ENCODE assay signal across 30 mouse cellular contexts in genomic region chr14:16292371-16292770, GRCm38 (mm10). TPM values are rescaled to one million over a fixed set of nuclear protein-coding genes. Genes with fewer than 3 reads are reported as not detected.
DNase-seq lines count a peak whose midpoint lies in the region; ATAC-seq and TF ChIP-seq lines count a peak whose summit lies in the region.
"Had no signal": no experiment of that assay in that cellular context is flagged by ENCODE, and none has a peak within 500 bp of the region (broad histone marks: within the 10 kb centered on the region; RNA-seq: fewer than 3 reads in every experiment).

No protein-coding gene starts in this region.

- peaks cover 12% of the 10 kb centered on the region for H3K36me3 ChIP-seq in hindbrain, embryonic 15.5 days
- H3K36me3 ChIP-seq in hindbrain, embryonic 11.5 days (ENCODE audit: control insufficient read depth, insufficient read depth, low read length) = no peaks in the 10 kb centered on the region
- peaks cover 15% of the 10 kb centered on the region for H3K36me3 ChIP-seq in limb, embryonic 13.5 days
- H3K36me3 ChIP-seq: forebrain, embryonic 10.5 days had no signal

- no peaks in the 10 kb centered on the region for H3K27me3 ChIP-seq in hindbrain, embryonic 15.5 days
- no peaks in the 10 kb centered on the region for H3K27me3 ChIP-seq in hindbrain, embryonic 11.5 days (ENCODE audit: control insufficient read depth, insufficient read depth, low read length)
- H3K27me3 ChIP-seq in limb, embryonic 13.5 days = no peaks in the 10 kb centered on the region
- H3K27me3 ChIP-seq: heart, embryonic 15.5 days; intestine, embryonic 15.5 days; midbrain, embryonic 13.5 days had no signal

- TF ChIP-seq POLR2A in brain, embryonic 14.5 days (IDR thresholded peaks at IDR 0.05; ENCODE audit: borderline replicate concordance, extremely low read depth, insufficient read depth, insufficient read length, poor library complexity, severe bottlenecking) = no peak

- H3K27ac ChIP-seq in hindbrain, embryonic 15.5 days (replicated peaks) = 0 out of 2 replicates have a peak overlapping the region, but pooled peaks have one; percentile 6
- H3K27ac ChIP-seq in hindbrain, embryonic 11.5 days (ENCODE audit: low read depth, low read length) = no peak overlapping the region
- H3K27ac ChIP-seq in layer of hippocampus, adult 2 months = peak overlapping the region; percentile 34; the same call in 1 of the 2 replicates
- H3K27ac ChIP-seq in limb, embryonic 13.5 days = peak overlapping the region; percentile 76; the same call in 1 of the 2 replicates
- H3K27ac ChIP-seq: forebrain, embryonic 10.5 days; heart, embryonic 10.5 days; heart, embryonic 15.5 days; hindbrain, embryonic 14.5 days; intestine, embryonic 15.5 days; liver, embryonic 14.5 days; macrophage; midbrain, embryonic 13.5 days had no signal

- no peak for DNase-seq in hindbrain, embryonic 11.5 days (ENCODE audit: low spot score)
- no peak for DNase-seq in layer of hippocampus, adult 2 months (ENCODE audit: low spot score in 2 of 2)
- DNase-seq in layer of hippocampus, adult 9-11 months = no peak
- peak; percentile 28 for DNase-seq in brain, embryonic 14.5 days (ENCODE audit: low read depth)
- DNase-seq in embryo, embryonic 9.5 days (ENCODE audit: extremely low spot score) = no peak
- DNase-seq in right cerebral cortex, adult 2 months (ENCODE audit: low spot score in 2 of 2) = no peak
- DNase-seq: adrenal gland, postnatal 14 days; cerebellum, adult 18-20 months; cerebellum, postnatal 10 days; gastrocnemius, postnatal 14 days; kidney, adult 8-10 months; kidney, postnatal 25 days; liver; lung, adult 2 months; lung, postnatal 10 days; right cerebral cortex, adult 18-20 months; right cerebral cortex, postnatal 4 days; thymus, postnatal 4 days had no signal

- WGBS in hindbrain, embryonic 15.5 days = 38% methylated on average over 1 of the region's 1 CpGs
- 56% methylated on average over 1 of the region's 1 CpGs for WGBS in hindbrain, embryonic 11.5 days
- WGBS in limb, embryonic 13.5 days = 6% methylated on average over 1 of the region's 1 CpGs

- no peak for ATAC-seq in hindbrain, embryonic 15.5 days (ENCODE audit: low FRiP score, low read depth)
- no peak for ATAC-seq in hindbrain, embryonic 11.5 days (ENCODE audit: low FRiP score)
- ATAC-seq in limb, embryonic 13.5 days (ENCODE audit: low FRiP score, low read depth) = peak; percentile 80
- ATAC-seq: CD4-positive, CD25-positive, alpha-beta regulatory T cell, adult 4 months; forebrain, embryonic 16.5 days; intestine, embryonic 15.5 days; midbrain, embryonic 13.5 days had no signal

- H3K9ac ChIP-seq in hindbrain, embryonic 15.5 days = no peak overlapping the region
- H3K9ac ChIP-seq in hindbrain, embryonic 11.5 days (ENCODE audit: low read depth, low read length) = no peak overlapping the region
- H3K9ac ChIP-seq in limb, embryonic 13.5 days = no peak overlapping the region
- H3K9ac ChIP-seq: heart, embryonic 15.5 days; hindbrain, embryonic 14.5 days; intestine, embryonic 15.5 days; liver, embryonic 14.5 days; midbrain, embryonic 13.5 days had no signal

- TF ChIP-seq CTCF in layer of hippocampus, adult 2 months (conservative IDR thresholded peaks at IDR 0.05) = no peak
- TF ChIP-seq CTCF in brain, embryonic 14.5 days (IDR thresholded peaks at IDR 0.05; ENCODE audit: borderline replicate concordance, extremely low read depth, insufficient read depth, insufficient read length) = no peak

- no peak overlapping the region for H3K4me2 ChIP-seq in hindbrain, embryonic 15.5 days
- no peak overlapping the region for H3K4me2 ChIP-seq in hindbrain, embryonic 11.5 days (replicated peaks; ENCODE audit: low read depth, low read length)
- no peak overlapping the region for H3K4me2 ChIP-seq in limb, embryonic 13.5 days (replicated peaks)
- H3K4me2 ChIP-seq: heart, embryonic 15.5 days; hindbrain, embryonic 14.5 days; intestine, embryonic 15.5 days; midbrain, embryonic 13.5 days had no signal

- no peaks in the 10 kb centered on the region for H3K9me3 ChIP-seq in hindbrain, embryonic 15.5 days
- no peaks in the 10 kb centered on the region for H3K9me3 ChIP-seq in hindbrain, embryonic 11.5 days (ENCODE audit: control insufficient read depth, low read length)
- H3K9me3 ChIP-seq in limb, embryonic 13.5 days = no peaks in the 10 kb centered on the region
- H3K9me3 ChIP-seq: forebrain, embryonic 10.5 days; heart, embryonic 10.5 days; heart, embryonic 15.5 days; intestine, embryonic 15.5 days; midbrain, embryonic 13.5 days had no signal

- no peak overlapping the region for H3K4me3 ChIP-seq in hindbrain, embryonic 15.5 days
- H3K4me3 ChIP-seq in hindbrain, embryonic 11.5 days (ENCODE audit: low read depth, low read length) = no peak overlapping the region
- H3K4me3 ChIP-seq in layer of hippocampus, adult 2 months = no peak overlapping the region
- H3K4me3 ChIP-seq in limb, embryonic 13.5 days = no peak overlapping the region
- H3K4me3 ChIP-seq: forebrain, embryonic 10.5 days; heart, embryonic 10.5 days; heart, embryonic 15.5 days; intestine, embryonic 15.5 days; midbrain, embryonic 13.5 days had no signal

- H3K4me1 ChIP-seq in hindbrain, embryonic 15.5 days (replicated peaks) = no peaks in the 10 kb centered on the region
- H3K4me1 ChIP-seq in hindbrain, embryonic 11.5 days (replicated peaks; ENCODE audit: control insufficient read depth, insufficient read depth, low read length) = no peaks in the 10 kb centered on the region
- H3K4me1 ChIP-seq in limb, embryonic 13.5 days = peaks cover 13% of the 10 kb centered on the region
- H3K4me1 ChIP-seq: forebrain, embryonic 10.5 days; heart, embryonic 10.5 days; heart, embryonic 15.5 days; intestine, embryonic 15.5 days; midbrain, embryonic 13.5 days had no signal

RNA-seq across cellular contexts. Expression of gene Oxsm, which starts 42.8 kb away (rescaled TPM):
- 2.3 and 2.4 TPM in 2 replicates for polyA plus RNA-seq in hindbrain, embryonic 15.5 days (2015; fragmentation: Nextera tagmentation; extraction: Ambion mirVana)
- polyA plus RNA-seq in hindbrain, embryonic 11.5 days (2014; fragmentation: Nextera tagmentation; extraction: Ambion mirVana) = 1.2 and 1.8 TPM in 2 replicates
- 10 to 100 TPM in 1 of 2 experiments, 1 to 10 TPM in 1; 9.3 to 10.1 TPM for total RNA-seq in layer of hippocampus, adult 2 months (2021)
- 3.2 and 4.3 TPM in 2 replicates for polyA plus RNA-seq in brain, embryonic 14.5 days (2012; rRNA removed)
- 1.4 and 1.6 TPM in 2 replicates for polyA plus RNA-seq in limb, embryonic 13.5 days (2015; fragmentation: Nextera tagmentation; extraction: Ambion mirVana)

RNA-seq across cellular contexts. Expression of gene Ngly1, which starts 43.3 kb away (rescaled TPM):
- polyA plus RNA-seq in hindbrain, embryonic 15.5 days (2015; fragmentation: Nextera tagmentation; extraction: Ambion mirVana) = 27.5 and 28.3 TPM in 2 replicates
- polyA plus RNA-seq in hindbrain, embryonic 11.5 days (2014; fragmentation: Nextera tagmentation; extraction: Ambion mirVana) = 23.0 and 24.3 TPM in 2 replicates
- 10 to 100 TPM; 27.5 to 28.6 TPM for total RNA-seq in layer of hippocampus, adult 2 months (2021)
- 13.0 and 13.7 TPM in 2 replicates for polyA plus RNA-seq in brain, embryonic 14.5 days (2012; rRNA removed)
- polyA plus RNA-seq in limb, embryonic 13.5 days (2015; fragmentation: Nextera tagmentation; extraction: Ambion mirVana) = 41.7 and 48.7 TPM in 2 replicates
